Mouse (Mus musculus) kidney, postnatal 14 days (tissue): Measurements from ENCODE around the gene Arvcf.

Experiments
- DNase-seq: peaks from one replicate; pipeline ENCODE4 v3.0.0; 2022; ENCODE audit warnings: mixed read lengths

The Arvcf gene

GRCm38 (mm10) chr16:18436128-18436527 lies 88.1 kb downstream of the Arvcf start:
- no peak for DNase-seq

GRCm38 (mm10) chr16:18443385-18443841 lies 95.4 kb downstream of the Arvcf start:
- DNase-seq = peak; percentile 93

GRCm38 (mm10) chr16:18447243-18447642 lies 99.3 kb downstream of the Arvcf start:
- no peak for DNase-seq

- DNase-seq = no peak
These were observed 100.1 kb downstream of the Arvcf start for GRCm38 (mm10) chr16:18448104-18448503.

- DNase-seq = no peak
These were observed 101.0 kb downstream of the Arvcf start for GRCm38 (mm10) chr16:18449005-18449404.

GRCm38 (mm10) chr16:18451486-18452181 lies 103.7 kb downstream of the Arvcf start:
- DNase-seq = peak; percentile 29

- DNase-seq = no peak
These were observed 104.4 kb downstream of the Arvcf start for GRCm38 (mm10) chr16:18452361-18452862.

- DNase-seq = peak; percentile 50
These were observed 105.9 kb downstream of the Arvcf start for GRCm38 (mm10) chr16:18453846-18454245.

- no peak for DNase-seq
These were observed 107.4 kb downstream of the Arvcf start for GRCm38 (mm10) chr16:18455407-18455806.
